Mouse (Mus musculus) natural killer cell, adult 2 months (primary cell): ENCODE data around the gene Rrp7a.
"Not testable (repeated sequence)": the region's sequence is repeated elsewhere in the genome, so short reads cannot be mapped to it uniquely, and the experiment has no call there.

Experiments used
- DNase-seq, 2 experiments: peaks; one replicate each; pipeline ENCODE4 v3.0.0; 2022; ENCODE audit warnings: low spot score in 2 of 2

Gene Rrp7a

DNA sequence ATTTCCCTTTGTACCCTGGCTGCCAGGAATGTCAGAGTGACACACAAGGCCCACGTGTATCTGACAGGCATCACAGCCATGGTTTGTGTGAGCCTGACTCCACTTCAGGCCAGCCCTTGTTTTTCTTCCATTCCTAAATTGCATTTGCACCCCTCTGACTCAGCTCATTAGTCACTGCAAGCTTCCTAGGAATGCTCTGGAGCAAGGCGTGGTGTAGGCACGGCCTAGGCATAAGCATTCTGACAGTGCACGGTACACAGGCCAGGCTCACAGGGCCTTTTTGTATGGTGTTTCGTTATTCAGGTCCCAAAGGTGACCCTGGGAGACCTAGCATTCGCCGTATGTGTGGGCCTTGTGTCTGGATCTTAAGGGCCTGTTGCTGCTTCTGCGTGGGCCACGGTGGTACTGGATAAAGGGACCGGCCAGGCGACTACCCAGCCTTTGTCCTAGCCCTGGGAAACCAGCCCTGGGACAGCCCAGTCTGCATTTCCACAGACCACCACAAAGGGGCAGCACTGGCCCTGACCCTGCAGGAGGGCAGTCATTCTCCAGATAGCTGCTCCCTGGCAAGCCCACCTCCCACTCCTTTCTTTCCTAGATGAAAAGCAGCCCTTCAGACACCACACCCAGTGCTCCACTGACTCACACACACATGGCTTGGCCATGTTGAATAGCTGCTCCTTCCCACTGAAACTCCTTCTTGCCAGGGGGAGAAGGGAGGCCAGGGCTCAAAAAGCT lies 34.5 kb upstream of the Rrp7a start:
- peak in 1 of 2 experiments; percentile 36 for DNase-seq

DNA sequence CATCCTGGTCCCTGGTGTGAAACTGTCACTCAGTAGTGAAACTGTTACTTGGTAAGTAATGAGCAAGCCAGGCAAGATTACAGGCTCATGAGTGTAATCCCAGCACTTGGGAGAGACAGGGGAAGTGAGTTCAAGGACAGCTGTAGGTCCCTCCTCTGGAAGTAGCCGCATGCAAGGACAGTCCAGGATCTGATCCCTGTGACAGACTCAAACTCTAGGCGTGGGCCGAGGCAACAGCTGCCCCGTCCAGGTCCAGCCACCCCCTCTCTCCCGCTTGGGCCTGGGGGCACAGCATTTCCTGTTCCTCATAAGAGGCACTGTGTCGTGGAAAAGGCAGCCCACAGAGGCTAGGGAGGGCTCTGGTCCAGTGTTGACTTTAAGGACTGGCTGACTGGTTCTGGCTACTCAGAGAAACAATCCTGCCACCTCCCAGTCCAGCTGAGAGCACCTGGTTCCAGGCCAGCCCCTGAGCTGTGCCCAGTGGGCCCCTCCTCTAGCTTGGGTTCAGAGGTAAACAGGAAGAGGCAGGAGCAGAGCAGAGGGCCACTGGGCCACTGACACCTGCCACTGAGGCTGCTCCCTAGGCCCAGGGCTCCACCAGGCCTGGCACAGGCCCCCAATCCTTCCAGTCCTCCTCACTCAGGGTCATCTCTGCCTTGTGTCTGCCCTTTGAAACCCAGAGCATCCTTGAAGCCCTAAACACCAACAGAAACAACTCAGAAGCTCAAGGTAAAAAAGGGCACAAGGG lies 33.2 kb upstream of the Rrp7a start:
- no peak for DNase-seq

DNA sequence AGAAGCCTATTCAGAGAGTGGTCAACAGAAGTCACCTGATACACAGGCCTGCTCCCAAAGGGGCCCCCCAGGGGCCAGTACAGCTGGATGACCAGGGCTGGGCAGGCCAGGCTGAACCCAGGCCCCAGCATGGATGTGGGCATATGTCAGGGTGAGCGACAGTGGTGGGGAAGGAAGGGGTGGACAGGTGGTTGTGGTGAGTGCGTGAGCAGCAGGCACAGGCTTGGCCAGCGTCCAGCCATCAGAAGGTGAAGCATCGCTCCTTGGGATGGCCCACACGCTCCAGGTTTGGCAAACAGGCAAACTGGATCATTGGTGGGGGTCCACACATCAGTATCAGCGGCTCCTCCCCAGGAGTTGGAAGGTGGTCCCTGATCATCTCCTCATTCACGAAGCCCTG lies 31.7 kb upstream of the Rrp7a start:
- DNase-seq = no peak

- no peak for DNase-seq
Measured at GRCm38 (mm10) chr15:83150694-83151093, 28.1 kb upstream of the Rrp7a start.

DNA sequence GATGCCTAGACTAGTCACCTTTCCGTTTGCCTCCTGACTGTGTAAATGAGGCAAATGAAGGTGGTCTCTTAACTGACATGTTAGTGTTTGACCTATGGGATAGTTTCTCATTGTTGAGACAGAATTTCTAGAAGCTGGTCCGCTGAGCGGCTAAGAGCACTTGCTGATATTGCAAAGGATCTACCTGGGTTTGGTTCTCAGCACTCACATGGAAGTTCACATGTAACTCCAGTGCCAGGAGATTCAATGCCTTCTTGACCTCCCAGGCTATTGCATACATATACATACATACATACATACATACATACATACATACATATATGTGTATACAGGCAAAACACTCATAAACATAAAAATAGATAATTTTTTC lies 27.5 kb upstream of the Rrp7a start:
- DNase-seq = no peak

DNA sequence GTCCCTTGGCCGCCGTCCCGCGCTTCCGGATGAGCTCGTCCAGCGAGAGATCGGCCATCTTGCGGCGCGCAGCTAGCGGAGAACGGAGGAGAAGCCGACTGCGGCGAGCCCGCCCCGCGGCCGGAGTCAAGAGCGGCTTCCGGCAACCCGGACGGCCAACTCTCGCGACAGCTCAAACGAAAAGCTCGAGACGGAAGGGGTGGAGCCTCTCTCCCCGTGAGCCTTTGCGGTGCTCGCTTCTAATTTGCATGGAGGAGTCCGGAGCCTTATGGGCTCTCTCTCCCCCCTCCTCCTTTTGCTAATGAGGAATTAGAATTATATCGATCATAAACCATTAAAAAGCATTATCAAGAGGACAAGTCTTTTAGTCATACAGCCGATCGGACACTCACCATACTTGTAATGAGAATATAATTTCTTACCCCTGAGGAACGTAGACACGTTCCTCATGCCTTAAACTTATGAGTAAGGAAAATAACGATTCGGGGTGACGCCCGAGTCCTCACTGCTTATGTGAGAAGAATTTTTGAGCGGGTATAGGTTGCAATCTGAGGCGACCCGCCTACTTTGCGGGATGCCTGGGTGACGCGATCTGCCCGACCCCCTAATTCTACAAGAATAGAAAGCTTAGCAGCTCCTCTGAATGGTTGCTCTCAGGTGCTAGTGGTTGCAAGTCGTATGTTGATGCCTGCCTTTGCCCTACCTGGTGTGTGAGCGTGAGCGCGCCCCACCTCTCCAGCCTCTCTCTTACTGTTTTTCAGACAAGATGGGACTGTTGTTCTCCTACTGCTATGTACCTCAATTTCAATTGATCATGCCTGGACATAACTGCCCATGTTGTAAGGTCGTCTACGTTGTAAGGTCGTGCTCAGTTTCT lies 26.8 kb upstream of the Rrp7a start, which contains the start of gene Poldip3:
TSS of gene Poldip3 (minus strand) at position 189 of the 877 bp plus-strand sequence.
- DNase-seq = peak; percentile 98 to 99

GRCm38 (mm10) chr15:83148801-83149195 lies 26.2 kb upstream of the Rrp7a start:
- DNase-seq = no peak

GRCm38 (mm10) chr15:83148395-83148794 lies 25.8 kb upstream of the Rrp7a start:
- DNase-seq = no peak

GRCm38 (mm10) chr15:83145541-83145940 lies 22.9 kb upstream of the Rrp7a start:
- peak in 1 of 2 experiments; percentile 25 for DNase-seq

DNA sequence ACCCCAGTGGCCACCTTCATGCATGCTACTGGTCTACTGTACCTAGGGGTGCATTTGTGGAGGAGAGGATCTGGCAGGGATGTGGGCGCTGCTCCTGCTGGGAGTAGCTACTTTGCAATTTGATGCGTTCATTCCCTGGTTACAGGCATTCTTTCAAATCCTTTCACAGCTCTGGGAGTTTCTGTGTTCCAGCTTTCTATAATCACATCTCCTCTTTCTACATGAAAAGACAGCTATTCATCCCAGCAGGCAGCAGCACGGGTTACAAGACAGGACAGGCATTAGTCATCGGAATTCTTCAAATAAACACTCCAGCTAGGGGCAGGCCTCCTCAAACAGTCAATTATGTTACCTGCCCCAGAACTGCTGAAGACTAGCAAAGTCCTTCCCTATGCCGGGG lies 20.3 kb upstream of the Rrp7a start:
- DNase-seq = no peak

GRCm38 (mm10) chr15:83135654-83136053 lies 13.1 kb upstream of the Rrp7a start:
- no peak for DNase-seq

DNA sequence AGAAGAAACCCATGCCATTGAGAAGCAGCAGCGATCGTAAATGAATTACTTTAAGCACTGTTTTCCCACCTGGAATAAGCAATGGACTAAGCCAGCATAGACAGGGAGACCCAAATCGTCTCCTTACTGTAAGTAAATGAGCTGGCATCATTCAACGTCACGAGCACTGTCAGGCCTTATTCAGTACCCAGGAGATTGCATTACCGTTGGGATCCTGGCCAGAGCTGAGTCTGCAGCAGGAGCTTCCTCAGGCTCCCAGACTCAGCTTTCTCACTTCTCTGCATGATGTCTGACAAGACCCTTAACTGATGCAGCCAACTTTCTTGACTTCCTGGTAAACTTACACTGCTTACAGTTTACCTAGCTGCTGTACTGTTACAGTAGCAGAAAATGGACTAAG lies 12.1 kb upstream of the Rrp7a start:
- DNase-seq = no peak

- DNase-seq = no peak
Measured at GRCm38 (mm10) chr15:83129530-83130231, 7.1 kb upstream of the Rrp7a start.

DNA sequence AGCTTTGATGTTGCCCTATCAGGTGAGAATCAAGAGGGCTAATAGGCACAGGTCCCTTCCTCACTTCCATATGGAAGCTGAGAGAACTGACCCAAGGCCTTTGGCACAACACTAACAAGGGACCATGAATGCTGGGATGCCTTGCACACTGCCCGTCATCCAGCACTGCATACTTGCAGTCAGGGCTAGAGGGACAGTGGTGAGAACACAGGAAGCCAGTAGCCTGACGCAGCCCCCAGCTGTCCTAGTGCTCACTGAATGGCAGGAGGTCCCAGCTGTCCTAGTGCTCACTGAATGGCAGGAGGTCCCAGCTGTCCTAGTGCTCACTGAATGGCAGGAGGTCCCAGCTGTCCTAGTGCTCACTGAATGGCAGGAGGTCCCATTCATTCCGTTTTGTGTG lies 4.4 kb upstream of the Rrp7a start:
- not testable (repeated sequence) for DNase-seq

DNA sequence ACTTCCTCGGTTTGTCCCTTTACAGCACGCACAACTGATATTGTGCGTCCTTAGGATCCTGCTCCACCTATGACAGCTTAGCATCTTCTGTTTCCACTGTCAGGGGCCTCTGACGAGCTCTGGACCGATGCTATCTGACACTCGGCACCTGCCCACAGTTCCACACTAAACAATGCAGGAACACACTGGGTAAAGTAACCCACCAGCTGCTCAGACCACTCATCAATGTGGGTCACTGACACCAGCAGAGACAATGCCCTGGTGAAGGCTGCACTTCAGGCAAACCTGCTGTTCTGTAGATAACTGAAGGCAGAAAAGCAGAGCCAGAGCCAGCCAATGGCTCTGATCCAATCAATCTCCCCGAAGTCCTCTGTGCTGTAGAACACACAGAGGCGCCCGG lies 4.0 kb upstream of the Rrp7a start:
- no peak for DNase-seq

DNA sequence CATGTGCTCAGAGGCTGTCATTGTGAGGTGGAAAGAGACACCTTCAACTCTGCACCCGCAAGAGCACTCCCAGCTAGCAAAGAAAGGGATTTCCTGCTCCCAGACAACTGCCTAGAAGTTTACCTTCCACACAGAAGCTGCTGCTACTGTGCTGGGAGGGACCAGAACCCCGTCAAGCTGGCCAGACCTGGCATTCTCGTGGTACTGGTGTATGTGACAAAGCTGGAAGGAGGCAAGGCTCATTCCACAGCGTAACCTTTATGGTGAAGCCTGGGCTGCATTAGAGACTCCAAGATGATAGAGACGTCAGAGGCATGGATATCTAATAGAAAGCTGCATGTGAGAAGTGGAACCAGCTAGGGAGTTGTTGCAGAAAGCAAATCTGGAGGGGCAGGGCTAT lies 2.0 kb upstream of the Rrp7a start:
- DNase-seq = no peak

- DNase-seq = peak; percentile 16 to 34
Measured at GRCm38 (mm10) chr15:83121709-83122565, 664 bp downstream of the Rrp7a start.

GRCm38 (mm10) chr15:83118360-83118759 lies 4.2 kb downstream of the Rrp7a start:
- DNase-seq = no peak

GRCm38 (mm10) chr15:83115071-83115470 lies 7.5 kb downstream of the Rrp7a start:
- no peak for DNase-seq

- no peak for DNase-seq
Measured at GRCm38 (mm10) chr15:83114106-83114505, 8.5 kb downstream of the Rrp7a start.

- peak; percentile 16 to 44 for DNase-seq
Measured at GRCm38 (mm10) chr15:83112898-83113297, 9.7 kb downstream of the Rrp7a start.
